Mouse (Mus musculus) small intestine, adult 2 months (tissue): ENCODE results near the gene Inhbc.

ENCODE experiments used
- CTCF ChIP-seq: fragments of 200-500 bp; IDR thresholded peaks from 2 replicates; pipeline ENCODE4 v1.5.1; 2012; ENCODE audit warnings: low read depth, mild to moderate bottlenecking, control low read depth, inconsistent platforms, low read length, moderate library complexity, mixed read lengths; ENCODE audit not compliant: insufficient replicate concordance, insufficient read length; ENCODE audit errors: extremely low read depth
- POLR2A ChIP-seq: fragments of 200-500 bp; IDR thresholded peaks from 2 replicates; pipeline ENCODE4 v1.6.1; 2012; ENCODE audit warnings: low read depth, mild to moderate bottlenecking, control low read depth, inconsistent platforms, low read length, moderate library complexity

- TF ChIP-seq CTCF (no peak), POLR2A (no peak)
These were observed 42.5 kb upstream of the Inhbc start for GRCm38 (mm10) chr10:127412776-127413175.
